ENCODE assay signal across 8 mouse cellular contexts in the genomic region with DNA sequence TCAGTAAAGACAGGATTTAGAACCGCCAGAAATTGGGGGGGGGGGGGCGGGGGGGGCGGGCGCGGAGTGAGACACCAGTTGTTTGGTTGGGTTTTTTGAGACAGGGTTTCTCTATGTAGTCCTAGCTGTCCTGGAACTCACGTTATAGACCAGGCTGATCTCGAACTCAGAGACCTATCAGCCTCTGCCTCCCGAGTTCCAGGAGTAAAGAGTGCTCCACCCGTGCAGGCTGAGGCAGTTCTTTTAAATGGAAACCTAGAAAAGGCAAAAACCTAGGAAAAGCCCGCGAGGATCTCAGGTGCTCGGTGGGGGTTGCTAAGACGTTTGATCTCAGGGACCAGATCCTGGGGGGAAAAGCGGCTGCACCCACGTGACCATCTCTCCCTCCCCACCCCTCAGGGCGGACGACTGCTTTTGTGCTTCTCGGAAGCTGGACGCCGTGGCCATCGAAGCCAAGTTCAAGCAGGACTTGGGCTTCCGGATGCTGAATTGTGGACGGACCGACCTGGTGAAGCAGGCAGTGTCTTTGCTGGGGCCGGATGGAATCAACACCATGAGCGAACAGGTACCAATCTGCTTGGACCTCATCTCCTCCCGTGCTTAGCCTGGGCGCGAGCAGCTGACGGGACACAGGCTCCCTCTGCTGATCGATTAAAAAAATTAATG.
DNase-seq lines count a peak whose midpoint lies in the region; ATAC-seq lines count a peak whose summit lies in the region.

No protein-coding gene starts in this region.

- no peak overlapping the region for H3K27ac ChIP-seq in intestine, embryonic 14.5 days (ENCODE audit: low read depth)

- peak overlapping the region; percentile 35 for H3K4me3 ChIP-seq in intestine, embryonic 14.5 days (ENCODE audit: low read depth, low read length)

- no peaks in the 10 kb centered on the region; the same call in 1 of the 2 replicates for H3K4me1 ChIP-seq in intestine, embryonic 14.5 days (replicated peaks; ENCODE audit: control insufficient read depth, insufficient read depth, low read length)

- WGBS in intestine, embryonic 14.5 days: 5% methylated on average over 31 of the region's 31 CpGs

- H3K9ac ChIP-seq in intestine, embryonic 14.5 days (ENCODE audit: low read length): 0 out of 2 replicates have a peak overlapping the region, but pooled peaks have one; percentile 2

- no peaks in the 10 kb centered on the region for H3K36me3 ChIP-seq in intestine, embryonic 14.5 days (ENCODE audit: control insufficient read depth, insufficient read depth, low read length)

- peak overlapping the region; percentile 76 for H3K4me2 ChIP-seq in intestine, embryonic 14.5 days (ENCODE audit: low read length)

- no peaks in the 10 kb centered on the region for H3K9me3 ChIP-seq in intestine, embryonic 14.5 days (ENCODE audit: control insufficient read depth, low read length)

- peak; percentile 79 for DNase-seq in ZHBTc4 (ENCODE audit: low read depth, low spot score)
- peak; percentile 66 to 68 for DNase-seq in cerebellum, postnatal 36 days
- DNase-seq in gastrocnemius, postnatal 10 days: peak; percentile 33
- DNase-seq in intestine, embryonic 14.5 days (ENCODE audit: low spot score): peak; percentile 81
- DNase-seq in left cerebral cortex, adult 9 months (ENCODE audit: low spot score in 2 of 2): peak; percentile 8 to 58
- peak; percentile 56 to 60 for DNase-seq in right cerebral cortex, adult 2 months (ENCODE audit: low spot score in 2 of 2)
- no peak for DNase-seq in spleen, postnatal 10 days (ENCODE audit: low spot score in 2 of 2)

- ATAC-seq in intestine, embryonic 14.5 days (replicated peaks; ENCODE audit: low FRiP score, low TSS enrichment, low read depth): peak; percentile 64; the same call in 1 of the 2 replicates
- peak; percentile 76 for ATAC-seq in megakaryocyte, adult 5-6 weeks (ENCODE audit: poor library complexity, severe bottlenecking)

- H3K27me3 ChIP-seq in intestine, embryonic 14.5 days (replicated peaks; ENCODE audit: control insufficient read depth, insufficient read depth, low read length): no peaks in the 10 kb centered on the region

Comparison
In these comparisons a context has a peak if more than half of its experiments do, and no peak if none do; other contexts are left out.
1. DNase-seq: peak in ZHBTc4 (single experiment), cerebellum, postnatal 36 days (2 of 2), gastrocnemius, postnatal 10 days (single experiment), intestine, embryonic 14.5 days (single experiment), left cerebral cortex, adult 9 months (2 of 2) and right cerebral cortex, adult 2 months (2 of 2); none in spleen, postnatal 10 days (0 of 2).